Comparison of ENCODE assay signal across 27 mouse cellular contexts in the genomic region with DNA sequence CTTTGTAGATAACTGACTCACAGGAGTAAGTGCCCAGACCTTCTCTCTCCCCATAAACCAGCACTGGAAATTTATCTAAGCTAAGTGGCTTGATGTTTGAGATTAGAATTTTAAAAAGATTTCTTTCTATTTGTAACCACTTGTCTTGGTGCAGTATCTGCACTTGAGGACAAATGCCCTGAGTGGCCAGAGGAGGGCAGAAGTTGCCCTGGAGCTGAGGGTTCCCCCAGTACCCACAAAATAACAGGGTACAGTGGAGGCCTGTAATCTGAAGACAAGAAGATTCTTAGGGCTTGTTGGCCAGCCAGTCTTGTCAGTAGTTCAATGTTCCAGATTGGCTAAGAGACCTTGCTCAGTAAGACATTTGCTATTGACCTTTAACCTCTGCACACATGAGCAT.
A peak's percentile ranks its signal among the peaks of the same experiment; 100 is the strongest.
DNase-seq lines count a peak whose midpoint lies in the region; ATAC-seq and TF ChIP-seq lines count a peak whose summit lies in the region.
"Had no signal": no experiment of that assay in that cellular context is flagged by ENCODE, and none has a peak within 500 bp of the region (broad histone marks: within the 10 kb centered on the region; RNA-seq: fewer than 3 reads in every experiment).

No protein-coding gene starts in this region.

- ATAC-seq in common myeloid progenitor, adult 5-6 weeks (replicated peaks; ENCODE audit: low read depth, poor library complexity, severe bottlenecking) = 0 out of 2 replicates have a peak, but pooled peaks have one; percentile 50
- ATAC-seq: activated CD4-positive, CD25-positive, alpha-beta regulatory T cell, adult 4 months; forebrain, embryonic 14.5 days; midbrain, embryonic 16.5 days had no signal

- TF ChIP-seq RAD21 in MEL (IDR thresholded peaks at IDR 0.05; ENCODE audit: low read depth, low read length) = peak; percentile 68

- H3K79me2 ChIP-seq in MEL (ENCODE audit: control insufficient read depth, insufficient read depth, low read length, poor library complexity) = no peaks in the 10 kb centered on the region

- H3K27me3 ChIP-seq in MEL (ENCODE audit: control insufficient read depth in 1 of 2, insufficient read depth in 2 of 2, low read length in 2 of 2) = no peaks in the 10 kb centered on the region
- H3K27me3 ChIP-seq: kidney, embryonic 15.5 days; neural tube, embryonic 12.5 days had no signal

- TF ChIP-seq CTCF in left cerebral cortex, adult 2 months (IDR thresholded peaks at IDR 0.05) = peak; percentile 16
- peak; percentile 30 to 67 (median 65); a peak in 5 of 6 replicates for TF ChIP-seq CTCF in MEL (IDR thresholded peaks at IDR 0.05 in 2 of 3, conservative IDR thresholded peaks at IDR 0.05 in 1 of 3; ENCODE audit: control insufficient read depth in 1 of 3, insufficient read depth in 1 of 3, low read depth in 2 of 3, low read length in 3 of 3, poor library complexity in 1 of 3, severe bottlenecking in 1 of 3)

- TF ChIP-seq EP300 in MEL (IDR thresholded peaks at IDR 0.05; ENCODE audit: low read depth in 1 of 2, low read length in 2 of 2) = no peak

- H3K9me3 ChIP-seq in MEL (replicated peaks; ENCODE audit: insufficient read depth, low read length) = no peaks in the 10 kb centered on the region
- H3K9me3 ChIP-seq: kidney, embryonic 15.5 days; midbrain, embryonic 10.5 days; neural tube, embryonic 12.5 days had no signal

- no peak overlapping the region for H3K9ac ChIP-seq in MEL (ENCODE audit: control insufficient read depth, low read depth, low read length, poor library complexity, severe bottlenecking)
- H3K9ac ChIP-seq: kidney, embryonic 15.5 days; neural tube, embryonic 12.5 days had no signal

- H3K27ac ChIP-seq in left cerebral cortex, adult 2 months = no peak overlapping the region
- no peak overlapping the region for H3K27ac ChIP-seq in MEL (ENCODE audit: control insufficient read depth, low read depth, low read length)
- H3K27ac ChIP-seq: gastrocnemius, adult 2 months; kidney, embryonic 15.5 days; midbrain, embryonic 10.5 days; neural tube, embryonic 12.5 days had no signal

- intact Hi-C loops in left cerebral cortex, adult 2 months (cut with DNase I) = loop anchor here (5.0 kb wide), 1 partner anchor 227 kb away; no protein-coding TSS in a partner anchor
- intact Hi-C loops in left cerebral cortex, postnatal 14 days (cut with DNase I) = no loop called here

- peaks cover 7 to 14% of the 10 kb centered on the region in 2 experiments for H3K4me1 ChIP-seq in MEL (ENCODE audit: control insufficient read depth in 1 of 2, insufficient read depth in 2 of 2, low read length in 2 of 2)
- H3K4me1 ChIP-seq: kidney, embryonic 15.5 days; midbrain, embryonic 10.5 days; neural tube, embryonic 12.5 days had no signal

- peak; percentile 16 for DNase-seq in heart, adult 11 months
- DNase-seq in heart, adult 9 months (ENCODE audit: low spot score in 2 of 2) = no peak
- no peak for DNase-seq in left cerebral cortex, adult 2 months (ENCODE audit: extremely low spot score in 1 of 2, low spot score in 2 of 2)
- no peak for DNase-seq in left cerebral cortex, postnatal 14 days (ENCODE audit: low spot score in 2 of 2)
- peak; percentile 61 for DNase-seq in MEL (ENCODE audit: low read depth, low spot score)
- no peak for DNase-seq in ovary, adult 18-20 months (ENCODE audit: low spot score)
- DNase-seq: adrenal gland, adult 2 months; adrenal gland, postnatal 36 days; cerebellum, adult 8-10 months; cerebellum, postnatal 25 days; gastrocnemius, adult 2 months; gastrocnemius, postnatal 36 days; heart, postnatal 14 days; kidney, adult 11 months; kidney, postnatal 25 days; layer of hippocampus, postnatal 36 days; right cerebral cortex, postnatal 4 days; thymus, adult 2 months; thymus, postnatal 36 days had no signal

- peaks cover 0 to 12% of the 10 kb centered on the region in 2 experiments; a peak in 2 of 4 replicates for H3K36me3 ChIP-seq in MEL (ENCODE audit: control insufficient read depth in 1 of 2, insufficient read depth in 2 of 2, low read length in 2 of 2)
- H3K36me3 ChIP-seq: kidney, embryonic 15.5 days; midbrain, embryonic 10.5 days; neural tube, embryonic 12.5 days had no signal

- TF ChIP-seq POLR2A in MEL (IDR thresholded peaks at IDR 0.05; ENCODE audit: control insufficient read depth in 1 of 2, insufficient read depth in 1 of 2, low read depth in 1 of 2, low read length in 2 of 2, poor library complexity in 1 of 2) = no peak

- H3K4me3 ChIP-seq in left cerebral cortex, adult 2 months = no peak overlapping the region
- no peak overlapping the region for H3K4me3 ChIP-seq in MEL (ENCODE audit: control insufficient read depth in 1 of 2, insufficient read depth in 1 of 2, low read depth in 2 of 2, low read length in 2 of 2)
- H3K4me3 ChIP-seq: gastrocnemius, adult 2 months; kidney, embryonic 15.5 days; midbrain, embryonic 10.5 days; myocyte; neural tube, embryonic 12.5 days had no signal

TF ChIP-seq in MEL, 35 proteins besides CTCF, POLR2A, EP300 and RAD21:
- TF ChIP-seq SMC3 (IDR thresholded peaks at IDR 0.05; ENCODE audit: low read depth, low read length) (peak; percentile 78), JUND (IDR thresholded peaks at IDR 0.05; ENCODE audit: low read depth, low read length) (no peak), ZC3H11A (IDR thresholded peaks at IDR 0.05; ENCODE audit: low read depth, low read length) (peak; percentile 36; the same call in 1 of the 2 replicates), USF1 (IDR thresholded peaks at IDR 0.05; ENCODE audit: low read depth, low read length) (no peak), TCF12 (IDR thresholded peaks at IDR 0.05; ENCODE audit: low read depth, low read length) (peak; percentile 6; the same call in 1 of the 2 replicates)
TF ChIP-seq in MEL: peak in this region for 3.

Comparison
In these comparisons a context has a peak if more than half of its experiments do, and no peak if none do; other contexts are left out.
1. DNase-seq: peak in heart, adult 11 months (single experiment) and MEL (single experiment); none in heart, adult 9 months (0 of 2), left cerebral cortex, adult 2 months (0 of 2), left cerebral cortex, postnatal 14 days (0 of 2) and ovary, adult 18-20 months (single experiment).